Mouse (Mus musculus) olfactory bulb, adult 2 months (tissue): ENCODE data around the gene Csnk2a1.

ENCODE experiments used
- CTCF ChIP-seq: fragments of 200-500 bp; IDR thresholded peaks from 2 replicates; pipeline ENCODE4 v1.5.1; 2012; ENCODE audit warnings: low read depth, mild to moderate bottlenecking, low read length, moderate library complexity; ENCODE audit not compliant: insufficient read depth
- POLR2A ChIP-seq: fragments of 200-500 bp; IDR thresholded peaks from 2 replicates; pipeline ENCODE4 v1.6.1; 2012; ENCODE audit warnings: mild to moderate bottlenecking, low read depth, low read length, moderate library complexity; ENCODE audit not compliant: insufficient read depth

- TF ChIP-seq CTCF (no peak), POLR2A (no peak)
These were observed 1.1 kb upstream of the Csnk2a1 start for GRCm38 (mm10) chr2:152225536-152225935.
